Mouse (Mus musculus) embryonic stem cell, embryonic (primary cell): ENCODE measurements at regions not wholly inside any gene's neighbourhood (a gene's known extent, or its start where the extent isn't known, plus 50 kb on each side); places are given as distances from the start of the nearest gene placed in this dataset.
"Not testable (repeated sequence)": the region's sequence is repeated elsewhere in the genome, so short reads cannot be mapped to it uniquely, and the experiment has no call there.

Experiments
- CTCF ChIA-PET, 4 experiments: fragments of 300-600 bp in 2 of 4; fragments of 350-600 bp in 2 of 4; sonication (Branson Sonifier 250); formaldehyde crosslinking; loops; one replicate each; lab custom pipeline; 2022; ENCODE audit warnings: inconsistent platforms in 2 of 4; lab: Charles Lee
- POLR2A ChIA-PET, 4 experiments: fragments of 300-600 bp in 2 of 4; fragments of 350-600 bp in 2 of 4; sonication (Branson Sonifier 250); formaldehyde crosslinking; loops; one replicate each; lab custom pipeline; 2022; ENCODE audit warnings: antibody characterized with exemption in 4 of 4, inconsistent platforms in 1 of 4; lab: Charles Lee

GRCm38 (mm10) chr14:52683636-52684035, 188.1 kb upstream of the Olfr1507 start:
- POLR2A ChIA-PET, CTCF ChIA-PET: not testable (repeated sequence)

GRCm38 (mm10) chr14:52654355-52654754, 158.8 kb upstream of the Olfr1507 start:
- POLR2A ChIA-PET: no interaction called here
- CTCF ChIA-PET: interaction anchor here in 2 of 4 experiments (0.6 kb wide), 2 partner anchors 12 to 897 kb away, joined by 3 to 4 read pairs; no protein-coding TSS in a partner anchor

- ChIA-PET CTCF (interaction anchor here in 2 of 4 experiments (0.8 to 1.0 kb wide), 2 partner anchors 16 kb away, joined by 3 read pairs; no protein-coding TSS in a partner anchor), POLR2A (no interaction called here)
Observed at GRCm38 (mm10) chr14:52638179-52638578, 142.6 kb upstream of the Olfr1507 start.

GRCm38 (mm10) chr14:52622184-52622583, 126.6 kb upstream of the Olfr1507 start:
- CTCF ChIA-PET: interaction anchor here in 3 of 4 experiments (0.6 to 1.0 kb wide), 6 partner anchors 15 to 1929 kb away, joined by 3 read pairs; partner anchors contain the start of gene Olfr747 (in 1 of the 3)
- POLR2A ChIA-PET: interaction anchor here in 1 of 4 experiments (0.6 kb wide), 1 partner anchor 20 kb away, joined by 3 read pairs; no protein-coding TSS in a partner anchor

- ChIA-PET CTCF (interaction anchor here in 3 of 4 experiments (0.5 to 1.1 kb wide), 3 partner anchors 41 to 1224 kb away, joined by 3 to 12 read pairs (median 4); no protein-coding TSS in a partner anchor), POLR2A (interaction anchor here in 1 of 4 experiments (0.7 kb wide), 1 partner anchor 52 kb away, joined by 6 read pairs; no protein-coding TSS in a partner anchor)
Observed at GRCm38 (mm10) chr14:52580319-52580718, 84.8 kb upstream of the Olfr1507 start.

- POLR2A ChIA-PET: no interaction called here
- CTCF ChIA-PET: no interaction called here
Observed at GRCm38 (mm10) chr14:52566920-52567319, 71.4 kb upstream of the Olfr1507 start.

- CTCF ChIA-PET: no interaction called here
- POLR2A ChIA-PET: no interaction called here
Observed at GRCm38 (mm10) chr14:52565606-52566005, 70.1 kb upstream of the Olfr1507 start.

- POLR2A ChIA-PET, CTCF ChIA-PET: not testable (repeated sequence)
Observed at GRCm38 (mm10) chr14:52556340-52556739, 60.8 kb upstream of the Olfr1507 start.

GRCm38 (mm10) chr14:52553399-52553798, 57.9 kb upstream of the Olfr1507 start:
- CTCF ChIA-PET: no interaction called here
- POLR2A ChIA-PET: no interaction called here

- POLR2A ChIA-PET: no interaction called here
- CTCF ChIA-PET: no interaction called here
Observed at GRCm38 (mm10) chr14:52547933-52548332, 52.4 kb upstream of the Olfr1507 start.
